Comparison of ENCODE assay signal across 10 mouse cellular contexts in the genomic region with DNA sequence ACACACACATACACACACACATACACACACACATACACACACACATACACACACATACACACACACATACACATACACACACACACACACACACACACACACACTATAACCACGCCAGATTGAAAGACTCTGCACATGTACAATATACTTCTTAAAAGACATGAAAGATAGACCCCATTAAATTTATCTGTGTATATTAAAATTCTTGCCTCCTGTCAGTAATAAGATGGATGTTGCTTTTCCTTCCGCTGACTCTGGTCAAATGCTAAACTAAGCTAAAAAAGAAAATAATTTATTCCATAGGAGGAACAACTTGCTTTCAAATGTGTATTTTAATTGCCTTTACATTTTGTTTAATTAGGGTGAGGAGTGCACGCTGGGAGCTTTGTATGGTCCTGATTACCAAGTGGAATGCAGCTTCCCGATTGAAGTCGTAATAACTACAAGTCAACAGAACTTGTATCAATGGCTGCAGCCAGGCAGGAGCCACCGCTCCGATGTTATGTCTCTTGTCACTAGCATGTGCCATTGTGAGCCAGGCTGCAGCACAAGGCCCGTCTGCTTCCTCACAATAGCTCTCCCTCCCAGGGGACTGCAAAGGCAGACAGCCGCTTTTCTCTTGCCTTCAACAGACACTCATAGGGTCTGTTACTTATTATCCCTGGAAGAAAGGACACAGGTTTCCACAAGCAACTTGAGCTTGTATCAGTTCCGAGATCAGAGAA.
DNase-seq lines count a peak whose midpoint lies in the region; ATAC-seq lines count a peak whose summit lies in the region.
"Had no signal": no experiment of that assay in that cellular context is flagged by ENCODE, and none has a peak within 500 bp of the region (broad histone marks: within the 10 kb centered on the region; RNA-seq: fewer than 3 reads in every experiment).

No protein-coding gene starts in this region.

- no peaks in the 10 kb centered on the region for H3K36me3 ChIP-seq in heart, embryonic 13.5 days
- H3K36me3 ChIP-seq in hindbrain, embryonic 11.5 days (ENCODE audit: control insufficient read depth, insufficient read depth, low read length): no peaks in the 10 kb centered on the region
- no peaks in the 10 kb centered on the region for H3K36me3 ChIP-seq in midbrain, embryonic 13.5 days

- no peak overlapping the region for H3K27ac ChIP-seq in heart, embryonic 13.5 days (replicated peaks)
- no peak overlapping the region for H3K27ac ChIP-seq in hindbrain, embryonic 11.5 days (ENCODE audit: low read depth, low read length)
- H3K27ac ChIP-seq in midbrain, embryonic 13.5 days: no peak overlapping the region

- peak overlapping the region; percentile 44 for H3K4me2 ChIP-seq in heart, embryonic 13.5 days
- 0 out of 2 replicates have a peak overlapping the region, but pooled peaks have one; percentile 6 for H3K4me2 ChIP-seq in hindbrain, embryonic 11.5 days (replicated peaks; ENCODE audit: low read depth, low read length)
- peak overlapping the region; percentile 42 for H3K4me2 ChIP-seq in midbrain, embryonic 13.5 days (replicated peaks)

- no peak overlapping the region for H3K9ac ChIP-seq in heart, embryonic 13.5 days
- H3K9ac ChIP-seq in hindbrain, embryonic 11.5 days (ENCODE audit: low read depth, low read length): no peak overlapping the region
- H3K9ac ChIP-seq in midbrain, embryonic 13.5 days (replicated peaks): no peak overlapping the region

- no peak for ATAC-seq in heart, embryonic 13.5 days (ENCODE audit: extremely low read depth, insufficient number of reproducible peaks, low FRiP score, low TSS enrichment)
- peak; percentile 97 for ATAC-seq in hindbrain, embryonic 11.5 days (ENCODE audit: low FRiP score)
- peak; percentile 95 for ATAC-seq in midbrain, embryonic 13.5 days
- ATAC-seq: intestine, embryonic 16.5 days had no signal

- H3K4me3 ChIP-seq in heart, embryonic 13.5 days: no peak overlapping the region
- H3K4me3 ChIP-seq in hindbrain, embryonic 11.5 days (ENCODE audit: low read depth, low read length): no peak overlapping the region
- H3K4me3 ChIP-seq in midbrain, embryonic 13.5 days (replicated peaks): no peak overlapping the region

- H3K4me1 ChIP-seq in heart, embryonic 13.5 days: peaks cover 6% of the 10 kb centered on the region; the same call in 1 of the 2 replicates
- no peaks in the 10 kb centered on the region for H3K4me1 ChIP-seq in hindbrain, embryonic 11.5 days (replicated peaks; ENCODE audit: control insufficient read depth, insufficient read depth, low read length)
- H3K4me1 ChIP-seq in midbrain, embryonic 13.5 days (replicated peaks): peaks cover 10% of the 10 kb centered on the region

- WGBS in heart, embryonic 13.5 days: 24% methylated on average over 10 of the region's 10 CpGs
- WGBS in hindbrain, embryonic 11.5 days: 16% methylated on average over 10 of the region's 10 CpGs
- WGBS in midbrain, embryonic 13.5 days: 10% methylated on average over 10 of the region's 10 CpGs

- H3K9me3 ChIP-seq in heart, embryonic 13.5 days: no peaks in the 10 kb centered on the region
- H3K9me3 ChIP-seq in hindbrain, embryonic 11.5 days (ENCODE audit: control insufficient read depth, low read length): no peaks in the 10 kb centered on the region
- no peaks in the 10 kb centered on the region for H3K9me3 ChIP-seq in midbrain, embryonic 13.5 days

- DNase-seq in heart, adult 18-20 months: no peak
- DNase-seq in embryo, embryonic 10.5 days (ENCODE audit: low spot score): peak; percentile 86
- peak; percentile 82 for DNase-seq in hindbrain, embryonic 11.5 days (ENCODE audit: low spot score)
- no peak for DNase-seq in natural killer cell, adult 2 months (ENCODE audit: low spot score in 2 of 2)
- no peak for DNase-seq in gastrocnemius, adult 8-10 months (ENCODE audit: low spot score in 2 of 2)
- no peak for DNase-seq in frontal cortex, postnatal 36 days (ENCODE audit: low spot score in 2 of 2)
- DNase-seq: lung, postnatal 14 days had no signal

- H3K27me3 ChIP-seq in heart, embryonic 13.5 days (replicated peaks): no peaks in the 10 kb centered on the region
- H3K27me3 ChIP-seq in hindbrain, embryonic 11.5 days (ENCODE audit: control insufficient read depth, insufficient read depth, low read length): no peaks in the 10 kb centered on the region
- H3K27me3 ChIP-seq in midbrain, embryonic 13.5 days: 0 out of 2 replicates have a peak, but pooled peaks cover 3% of the 10 kb centered on the region

Comparison
In these comparisons a context has a peak if more than half of its experiments do, and no peak if none do; other contexts are left out.
1. DNase-seq: peak in embryo, embryonic 10.5 days (single experiment) and hindbrain, embryonic 11.5 days (single experiment); none in heart, adult 18-20 months (0 of 2), natural killer cell, adult 2 months (0 of 2), gastrocnemius, adult 8-10 months (0 of 2) and frontal cortex, postnatal 36 days (0 of 2).
2. Peak in every context shown above with its lines, with median percentiles within 50 percentile points of each other: H3K4me2 ChIP-seq.